Mouse (Mus musculus): ENCODE results near the gene Macrod2. TPM values are rescaled to one million over a fixed set of nuclear protein-coding genes. Genes with fewer than 3 reads are reported as not detected.

Macrod2 gene
- polyA plus RNA-seq, 1 experiment from 2014 or later, result 89.4 TPM

- no peak overlapping the region for H3K4me3 ChIP-seq (replicated peaks)
- peaks cover 3% of the 10 kb centered on the region; the same call in 1 of the 2 replicates for H3K4me1 ChIP-seq
- ATAC-seq (ENCODE audit: low FRiP score), result no peak
- H3K9ac ChIP-seq (replicated peaks), result no peak overlapping the region
- H3K4me2 ChIP-seq, result no peak overlapping the region
- no peaks in the 10 kb centered on the region for H3K36me3 ChIP-seq
- no peak overlapping the region for H3K27ac ChIP-seq (replicated peaks)
- H3K27me3 ChIP-seq (replicated peaks), result no peaks in the 10 kb centered on the region
- no peaks in the 10 kb centered on the region for H3K9me3 ChIP-seq (replicated peaks)
- WGBS, result 69% methylated on average over 3 of the region's 3 CpGs
Observed at GRCm38 (mm10) chr2:140497688-140498087, 102.6 kb downstream of the Macrod2 start.

DNA sequence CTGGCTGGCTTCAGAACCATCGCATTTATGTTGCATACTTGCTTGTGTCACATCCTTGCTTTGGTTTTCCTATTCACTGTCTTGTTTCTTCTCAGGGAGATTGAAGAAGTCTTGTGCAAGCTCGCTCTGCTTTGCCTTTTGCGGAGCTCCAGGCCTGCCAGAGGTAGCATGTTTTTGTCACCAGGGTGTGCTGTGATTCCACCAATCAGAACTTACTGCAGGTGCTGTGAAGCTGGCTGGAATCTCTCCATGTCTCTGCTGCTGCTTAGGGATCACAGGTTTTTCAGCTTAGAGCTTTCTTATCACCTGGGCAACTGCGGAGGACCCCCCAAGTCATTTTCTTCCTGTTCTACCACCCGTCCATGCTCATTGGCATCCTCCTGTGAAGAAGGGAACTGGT, 105.8 kb downstream of the Macrod2 start:
- 31% methylated on average over 5 of the region's 5 CpGs for WGBS

GRCm38 (mm10) chr2:140521472-140521871, 126.4 kb downstream of the Macrod2 start:
- H3K9me3 ChIP-seq (replicated peaks), result no peaks in the 10 kb centered on the region
- ATAC-seq (ENCODE audit: low FRiP score), result no peak
- 97% methylated on average over 2 of the region's 2 CpGs for WGBS
- no peaks in the 10 kb centered on the region for H3K36me3 ChIP-seq
- no peak overlapping the region for H3K27ac ChIP-seq (replicated peaks)
- H3K27me3 ChIP-seq (replicated peaks), result no peaks in the 10 kb centered on the region
- H3K4me1 ChIP-seq, result no peaks in the 10 kb centered on the region
- H3K4me3 ChIP-seq (replicated peaks), result no peak overlapping the region
- no peak overlapping the region for H3K9ac ChIP-seq (replicated peaks)
- no peak overlapping the region for H3K4me2 ChIP-seq

More for the DNA sequence above, 105.8 kb downstream of the Macrod2 start:
- no peak overlapping the region for H3K9ac ChIP-seq (replicated peaks)
- H3K4me3 ChIP-seq (replicated peaks), result no peak overlapping the region
- H3K9me3 ChIP-seq (replicated peaks), result no peaks in the 10 kb centered on the region
- 0 out of 2 replicates have a peak overlapping the region, but pooled peaks have one; percentile 3 for H3K27ac ChIP-seq (replicated peaks)
- peaks cover 3% of the 10 kb centered on the region; the same call in 1 of the 2 replicates for H3K4me1 ChIP-seq
- H3K36me3 ChIP-seq, result no peaks in the 10 kb centered on the region
- H3K27me3 ChIP-seq (replicated peaks), result no peaks in the 10 kb centered on the region
- ATAC-seq (ENCODE audit: low FRiP score), result peak; percentile 76; the same call in 1 of the 2 replicates
- no peak overlapping the region for H3K4me2 ChIP-seq

- H3K9me3 ChIP-seq (replicated peaks), result no peaks in the 10 kb centered on the region
- no peaks in the 10 kb centered on the region for H3K36me3 ChIP-seq
- ATAC-seq (ENCODE audit: low FRiP score), result no peak
- no peak overlapping the region for H3K4me3 ChIP-seq (replicated peaks)
- 71% methylated on average over 2 of the region's 2 CpGs for WGBS
- no peak overlapping the region for H3K4me2 ChIP-seq
- no peaks in the 10 kb centered on the region for H3K27me3 ChIP-seq (replicated peaks)
- H3K27ac ChIP-seq (replicated peaks), result no peak overlapping the region
- no peak overlapping the region for H3K9ac ChIP-seq (replicated peaks)
- H3K4me1 ChIP-seq, result no peaks in the 10 kb centered on the region
Observed at GRCm38 (mm10) chr2:140530214-140530613, 135.1 kb downstream of the Macrod2 start.

- 72% methylated on average over 3 of the region's 3 CpGs for WGBS
- Histone ChIP-seq H3K4me1 (no peaks in the 10 kb centered on the region), H3K4me2 (no peak overlapping the region), H3K27ac (replicated peaks) (no peak overlapping the region), H3K27me3 (replicated peaks) (no peaks in the 10 kb centered on the region), H3K9me3 (replicated peaks) (no peaks in the 10 kb centered on the region), H3K4me3 (replicated peaks) (no peak overlapping the region), H3K36me3 (no peaks in the 10 kb centered on the region), H3K9ac (replicated peaks) (no peak overlapping the region)
- ATAC-seq (ENCODE audit: low FRiP score), result no peak
Observed at GRCm38 (mm10) chr2:140532024-140532423, 136.9 kb downstream of the Macrod2 start.

GRCm38 (mm10) chr2:140532859-140533519, 137.9 kb downstream of the Macrod2 start:
- ATAC-seq (ENCODE audit: low FRiP score), result no peak
- H3K4me1 ChIP-seq, result no peaks in the 10 kb centered on the region
- H3K9me3 ChIP-seq (replicated peaks), result no peaks in the 10 kb centered on the region
- H3K27ac ChIP-seq (replicated peaks), result no peak overlapping the region
- H3K4me2 ChIP-seq, result peak overlapping the region; percentile 27; the same call in 1 of the 2 replicates
- 39% methylated on average over 9 of the region's 9 CpGs for WGBS
- no peak overlapping the region for H3K4me3 ChIP-seq (replicated peaks)
- no peaks in the 10 kb centered on the region for H3K36me3 ChIP-seq
- no peaks in the 10 kb centered on the region for H3K27me3 ChIP-seq (replicated peaks)
- H3K9ac ChIP-seq (replicated peaks), result no peak overlapping the region

DNA sequence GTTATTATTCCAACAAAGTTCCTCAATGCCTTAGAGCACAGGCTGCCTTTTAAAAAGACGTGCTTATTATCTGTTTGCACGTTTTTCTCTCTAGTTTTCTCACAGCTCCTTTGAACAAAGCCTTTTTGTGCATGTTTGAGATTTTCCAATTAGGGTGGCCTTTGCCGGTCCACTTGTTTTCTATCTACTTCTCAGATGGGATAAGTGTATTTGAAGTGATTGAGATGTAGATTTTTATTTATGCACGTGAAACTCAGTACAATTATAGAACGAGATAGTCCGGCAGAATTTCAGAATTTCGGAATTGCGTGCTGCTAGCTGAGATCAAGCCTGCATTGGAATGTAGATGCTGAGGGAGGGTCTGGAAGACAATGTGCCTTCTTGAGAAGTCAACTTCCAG, 138.5 kb downstream of the Macrod2 start:
- no peaks in the 10 kb centered on the region for H3K4me1 ChIP-seq
- no peak for ATAC-seq (ENCODE audit: low FRiP score)
- H3K27me3 ChIP-seq (replicated peaks), result no peaks in the 10 kb centered on the region
- peak overlapping the region; percentile 27 for H3K4me2 ChIP-seq
- no peak overlapping the region for H3K27ac ChIP-seq (replicated peaks)
- H3K9me3 ChIP-seq (replicated peaks), result no peaks in the 10 kb centered on the region
- 51% methylated on average over 8 of the region's 8 CpGs for WGBS
- H3K36me3 ChIP-seq, result no peaks in the 10 kb centered on the region
- no peak overlapping the region for H3K4me3 ChIP-seq (replicated peaks)
- no peak overlapping the region for H3K9ac ChIP-seq (replicated peaks)

DNA sequence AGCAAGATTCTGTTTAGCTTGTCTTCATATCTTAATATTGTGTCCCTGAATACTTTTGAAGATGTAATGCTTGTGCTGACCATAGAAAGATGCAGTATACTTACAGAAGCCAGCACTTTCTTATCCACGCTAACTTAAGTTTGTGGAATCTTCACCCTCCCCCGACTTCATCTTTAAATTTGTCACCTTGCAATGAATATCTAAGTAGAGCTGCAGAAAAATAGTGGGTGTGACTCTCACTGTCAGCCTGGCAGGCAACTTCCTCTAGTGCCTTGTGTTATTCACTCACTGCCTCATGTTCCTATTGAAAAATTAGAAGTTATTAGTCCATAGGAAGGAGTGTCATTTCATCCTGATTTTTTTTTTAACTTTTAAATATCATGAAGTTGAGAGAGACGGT, 139.5 kb downstream of the Macrod2 start:
- Histone ChIP-seq H3K27ac (replicated peaks) (no peak overlapping the region), H3K36me3 (no peaks in the 10 kb centered on the region), H3K9me3 (replicated peaks) (no peaks in the 10 kb centered on the region), H3K4me1 (no peaks in the 10 kb centered on the region), H3K9ac (replicated peaks) (no peak overlapping the region), H3K4me3 (replicated peaks) (no peak overlapping the region), H3K27me3 (replicated peaks) (no peaks in the 10 kb centered on the region), H3K4me2 (no peak overlapping the region)
- ATAC-seq (ENCODE audit: low FRiP score), result no peak
- WGBS, result 95% methylated on average over 3 of the region's 3 CpGs

DNA sequence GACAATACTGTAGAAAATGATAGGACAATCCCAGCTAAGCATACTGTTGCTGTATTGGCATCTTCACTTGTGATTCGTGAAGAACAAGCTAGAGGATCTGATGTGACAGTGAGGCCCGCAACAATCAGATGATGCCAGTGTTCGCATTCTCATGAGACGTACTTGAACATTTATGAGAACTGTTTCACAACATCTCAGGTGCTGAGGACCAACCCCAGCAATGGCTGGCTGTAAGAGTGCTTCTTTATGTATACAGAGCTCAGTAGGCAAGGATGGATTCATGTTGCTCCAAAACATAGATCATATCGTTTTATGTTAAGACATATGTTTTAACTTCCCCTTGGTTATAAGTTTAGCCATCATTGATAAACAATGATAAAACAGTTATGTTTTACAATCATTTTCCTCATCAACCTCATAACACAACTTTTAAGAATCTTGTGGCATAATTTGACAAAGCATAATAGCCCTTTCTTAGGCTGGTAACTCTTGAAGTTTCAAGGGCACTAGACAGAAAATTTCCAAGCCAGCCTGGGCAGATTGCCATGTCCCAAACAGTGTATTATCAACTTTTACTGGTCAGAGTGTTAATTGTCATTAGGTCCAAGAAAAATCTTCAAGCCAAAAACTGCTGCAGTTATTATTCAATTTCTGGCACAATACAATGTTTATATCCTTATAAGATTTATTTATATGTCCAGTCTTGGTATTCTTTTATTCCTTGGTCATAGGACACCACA, 140.9 kb downstream of the Macrod2 start:
- H3K4me3 ChIP-seq (replicated peaks), result no peak overlapping the region
- H3K4me2 ChIP-seq, result no peak overlapping the region
- H3K27me3 ChIP-seq (replicated peaks), result no peaks in the 10 kb centered on the region
- H3K9me3 ChIP-seq (replicated peaks), result no peaks in the 10 kb centered on the region
- no peaks in the 10 kb centered on the region for H3K4me1 ChIP-seq
- no peak overlapping the region for H3K9ac ChIP-seq (replicated peaks)
- H3K36me3 ChIP-seq, result no peaks in the 10 kb centered on the region
- no peak for ATAC-seq (ENCODE audit: low FRiP score)
- WGBS, result 96% methylated on average over 5 of the region's 5 CpGs
- no peak overlapping the region for H3K27ac ChIP-seq (replicated peaks)

GRCm38 (mm10) chr2:140549286-140549685, 154.2 kb downstream of the Macrod2 start:
- H3K36me3 ChIP-seq, result no peaks in the 10 kb centered on the region
- ATAC-seq (ENCODE audit: low FRiP score), result no peak
- no peak overlapping the region for H3K9ac ChIP-seq (replicated peaks)
- whole genome bisulfite sequencing, result 51% methylated on average over 2 of the region's 2 CpGs
- no peak overlapping the region for H3K4me3 ChIP-seq (replicated peaks)
- H3K9me3 ChIP-seq (replicated peaks), result no peaks in the 10 kb centered on the region
- H3K27me3 ChIP-seq (replicated peaks), result no peaks in the 10 kb centered on the region
- no peak overlapping the region for H3K27ac ChIP-seq (replicated peaks)
- no peaks in the 10 kb centered on the region for H3K4me1 ChIP-seq
- no peak overlapping the region for H3K4me2 ChIP-seq

DNA sequence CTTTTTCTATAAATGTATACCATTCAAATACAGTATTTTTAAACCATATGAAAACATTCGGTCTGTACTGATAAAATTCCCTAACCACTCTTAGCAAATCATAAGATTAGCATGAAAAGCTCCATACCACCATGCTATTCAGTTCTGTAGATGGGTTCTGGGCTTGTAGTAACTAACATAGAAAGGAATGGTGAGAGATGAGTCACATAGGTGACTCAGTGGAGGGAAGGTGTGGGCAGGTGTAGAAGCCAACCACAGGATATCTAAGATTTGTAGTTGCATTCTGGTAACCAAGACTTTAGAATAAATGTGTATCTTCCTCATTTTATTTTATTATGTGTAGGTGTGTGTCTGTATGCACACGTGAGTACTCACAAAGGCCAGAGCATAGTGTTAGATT, 166.3 kb downstream of the Macrod2 start:
- ATAC-seq (ENCODE audit: low FRiP score), result no peak
- no peak overlapping the region for H3K27ac ChIP-seq (replicated peaks)
- H3K36me3 ChIP-seq, result no peaks in the 10 kb centered on the region
- H3K4me3 ChIP-seq (replicated peaks), result no peak overlapping the region
- no peak overlapping the region for H3K9ac ChIP-seq (replicated peaks)
- H3K27me3 ChIP-seq (replicated peaks), result no peaks in the 10 kb centered on the region
- 89% methylated on average over 2 of the region's 2 CpGs for WGBS
- H3K9me3 ChIP-seq (replicated peaks), result no peaks in the 10 kb centered on the region
- no peaks in the 10 kb centered on the region for H3K4me1 ChIP-seq
- H3K4me2 ChIP-seq, result no peak overlapping the region

- WGBS, result 79% methylated on average over 6 of the region's 6 CpGs
- Histone ChIP-seq H3K27ac (replicated peaks) (no peak overlapping the region), H3K4me2 (no peak overlapping the region), H3K9ac (replicated peaks) (no peak overlapping the region), H3K4me1 (no peaks in the 10 kb centered on the region), H3K27me3 (replicated peaks) (no peaks in the 10 kb centered on the region), H3K9me3 (replicated peaks) (no peaks in the 10 kb centered on the region), H3K4me3 (replicated peaks) (no peak overlapping the region), H3K36me3 (no peaks in the 10 kb centered on the region)
- no peak for ATAC-seq (ENCODE audit: low FRiP score)
Observed at GRCm38 (mm10) chr2:140570874-140571273, 175.8 kb downstream of the Macrod2 start.
